Comparison of ENCODE assay signal across 7 mouse cellular contexts in the genomic region with DNA sequence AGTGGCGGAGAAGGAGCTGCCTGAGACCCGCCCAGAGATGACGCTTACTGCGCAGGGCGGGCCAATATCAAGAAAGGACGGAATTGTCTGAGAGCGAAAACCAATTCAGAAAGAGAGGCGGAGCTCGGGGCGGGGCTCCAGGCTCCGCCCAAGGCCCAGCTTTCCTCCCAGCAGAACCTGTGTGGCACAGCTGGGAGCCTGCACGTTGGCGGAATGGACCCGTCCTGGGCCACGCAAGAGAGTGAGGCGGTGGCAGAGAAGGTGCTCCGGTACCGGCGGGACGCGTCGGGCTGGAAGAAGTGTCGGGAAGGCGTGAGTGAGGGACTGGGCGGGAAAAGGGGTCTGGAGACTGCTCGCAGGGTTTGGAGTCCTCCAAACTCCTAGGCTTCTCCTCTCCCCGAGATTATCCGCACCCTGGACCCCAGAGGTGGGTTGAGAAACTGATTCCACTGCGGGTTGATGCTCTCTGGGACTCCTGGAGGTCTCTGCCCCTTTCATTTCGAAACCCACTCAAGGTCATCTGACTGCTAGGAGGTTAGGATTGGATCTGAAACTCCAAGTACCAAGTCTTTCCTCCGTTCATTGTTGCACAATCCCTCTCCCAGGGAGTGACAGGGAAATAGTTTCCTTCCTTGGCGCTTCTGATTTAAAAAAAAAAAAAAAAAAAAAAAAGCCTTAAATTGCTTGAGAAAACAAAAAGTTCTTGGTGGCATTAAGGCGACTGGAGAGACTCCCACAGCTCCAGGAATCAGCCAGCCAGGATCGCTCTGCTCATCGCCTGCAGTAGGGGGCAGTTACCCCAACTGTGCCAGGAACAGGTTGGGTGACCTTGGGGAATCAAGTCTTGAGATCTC. TPM values are rescaled to one million over a fixed set of nuclear protein-coding genes. Genes with fewer than 3 reads are reported as not detected.
DNase-seq lines count a peak whose midpoint lies in the region; ATAC-seq lines count a peak whose summit lies in the region.

TSS of gene Stard5 (plus strand) at position 132 of the 854 bp plus-strand sequence.

- peak; percentile 95 for DNase-seq in adrenal gland, postnatal 14 days
- peak; percentile 95 for DNase-seq in embryonic facial prominence, embryonic 11.5 days (ENCODE audit: low spot score)
- DNase-seq in heart, adult 11 months: peak; percentile 100
- DNase-seq in kidney, adult 18-20 months: peak; percentile 97
- DNase-seq in limb, embryonic 11.5 days (ENCODE audit: low spot score): peak; percentile 91
- DNase-seq in midbrain, embryonic 14.5 days: peak; percentile 96
- peak; percentile 88 to 92 for DNase-seq in spleen, adult 18-20 months

- WGBS in embryonic facial prominence, embryonic 11.5 days: under 1% methylated on average over 35 of the region's 35 CpGs
- WGBS in limb, embryonic 11.5 days: under 1% methylated on average over 35 of the region's 35 CpGs
- under 1% methylated on average over 34 of the region's 35 CpGs for WGBS in midbrain, embryonic 14.5 days

- no peaks in the 10 kb centered on the region for H3K9me3 ChIP-seq in embryonic facial prominence, embryonic 11.5 days (replicated peaks; ENCODE audit: control insufficient read depth, low read length)
- H3K9me3 ChIP-seq in limb, embryonic 11.5 days (ENCODE audit: control insufficient read depth, low read length): no peaks in the 10 kb centered on the region
- no peaks in the 10 kb centered on the region for H3K9me3 ChIP-seq in midbrain, embryonic 14.5 days (ENCODE audit: control insufficient read depth, low read length)

- no peaks in the 10 kb centered on the region for H3K27me3 ChIP-seq in embryonic facial prominence, embryonic 11.5 days (ENCODE audit: control insufficient read depth, insufficient read depth, low read length)
- no peaks in the 10 kb centered on the region for H3K27me3 ChIP-seq in limb, embryonic 11.5 days (ENCODE audit: control insufficient read depth, insufficient read depth, low read length)
- H3K27me3 ChIP-seq in midbrain, embryonic 14.5 days (ENCODE audit: control insufficient read depth, insufficient read depth, low read length): no peaks in the 10 kb centered on the region

- H3K4me3 ChIP-seq in embryonic facial prominence, embryonic 11.5 days (ENCODE audit: low read depth, low read length): peak within 1 kb of the TSS; percentile 46
- peak within 1 kb of the TSS; percentile 61 for H3K4me3 ChIP-seq in limb, embryonic 11.5 days (ENCODE audit: low read depth, low read length)
- H3K4me3 ChIP-seq in midbrain, embryonic 14.5 days (replicated peaks; ENCODE audit: low read depth, low read length): peak within 1 kb of the TSS; percentile 58

- ATAC-seq in embryonic facial prominence, embryonic 11.5 days (replicated peaks; ENCODE audit: insufficient number of reproducible peaks, low FRiP score, low TSS enrichment, low read depth): peak; percentile 96
- ATAC-seq in limb, embryonic 11.5 days (ENCODE audit: insufficient number of reproducible peaks, low FRiP score, low TSS enrichment, low read depth): peak; percentile 94
- peak; percentile 97 for ATAC-seq in midbrain, embryonic 14.5 days (ENCODE audit: low FRiP score, low TSS enrichment)

- H3K27ac ChIP-seq in embryonic facial prominence, embryonic 11.5 days (replicated peaks; ENCODE audit: low read depth, low read length): no peak within 1 kb of the TSS
- no peak within 1 kb of the TSS; the same call in 1 of the 2 replicates for H3K27ac ChIP-seq in limb, embryonic 11.5 days (replicated peaks; ENCODE audit: low read depth, low read length)
- peak within 1 kb of the TSS; percentile 75 for H3K27ac ChIP-seq in midbrain, embryonic 14.5 days (replicated peaks; ENCODE audit: low read depth, low read length)

- peak within 1 kb of the TSS; percentile 72 for H3K4me2 ChIP-seq in embryonic facial prominence, embryonic 11.5 days (ENCODE audit: low read depth, low read length)
- H3K4me2 ChIP-seq in limb, embryonic 11.5 days (ENCODE audit: low read depth, severe bottlenecking): peak within 1 kb of the TSS; percentile 77
- H3K4me2 ChIP-seq in midbrain, embryonic 14.5 days (ENCODE audit: low read length): peak within 1 kb of the TSS; percentile 78

- 0 out of 2 replicates have a peak, but pooled peaks cover 3% of the 10 kb centered on the region for H3K4me1 ChIP-seq in embryonic facial prominence, embryonic 11.5 days (ENCODE audit: control insufficient read depth, insufficient read depth, low read length)
- no peaks in the 10 kb centered on the region; the same call in 1 of the 2 replicates for H3K4me1 ChIP-seq in limb, embryonic 11.5 days (ENCODE audit: control insufficient read depth, insufficient read depth, low read length)
- peaks cover 23% of the 10 kb centered on the region for H3K4me1 ChIP-seq in midbrain, embryonic 14.5 days (ENCODE audit: control insufficient read depth, insufficient read depth, low read length)

- H3K36me3 ChIP-seq in embryonic facial prominence, embryonic 11.5 days (replicated peaks; ENCODE audit: control insufficient read depth, insufficient read depth, low read depth, low read length): no peaks in the 10 kb centered on the region
- H3K36me3 ChIP-seq in limb, embryonic 11.5 days (ENCODE audit: control insufficient read depth, insufficient read depth, low read length): no peaks in the 10 kb centered on the region
- no peaks in the 10 kb centered on the region for H3K36me3 ChIP-seq in midbrain, embryonic 14.5 days (ENCODE audit: control insufficient read depth, insufficient read depth, low read length)

- peak within 1 kb of the TSS; percentile 64 for H3K9ac ChIP-seq in embryonic facial prominence, embryonic 11.5 days (replicated peaks; ENCODE audit: low read length)
- H3K9ac ChIP-seq in limb, embryonic 11.5 days (ENCODE audit: low read length): peak within 1 kb of the TSS; percentile 71
- peak within 1 kb of the TSS; percentile 64 for H3K9ac ChIP-seq in midbrain, embryonic 14.5 days (replicated peaks; ENCODE audit: low read length)

RNA-seq across cellular contexts. Expression of gene Stard5, which starts in this region (rescaled TPM):
- total RNA-seq in adrenal gland, postnatal 14 days (2021): 32.8 and 40.5 TPM in 2 replicates
- polyA plus RNA-seq in embryonic facial prominence, embryonic 11.5 days (2014; fragmentation: Nextera tagmentation; extraction: Ambion mirVana): 19.2 and 19.5 TPM in 2 replicates
- 18.8 and 19.2 TPM in 2 replicates for polyA plus RNA-seq in limb, embryonic 11.5 days (2014; fragmentation: Nextera tagmentation; extraction: Ambion mirVana)
- polyA plus RNA-seq in midbrain, embryonic 14.5 days (2014; fragmentation: Nextera tagmentation; extraction: Ambion mirVana): 5.0 and 7.4 TPM in 2 replicates
